Mouse (Mus musculus): Measurements from ENCODE around the gene Csnk1g1.

Csnk1g1 gene

DNA sequence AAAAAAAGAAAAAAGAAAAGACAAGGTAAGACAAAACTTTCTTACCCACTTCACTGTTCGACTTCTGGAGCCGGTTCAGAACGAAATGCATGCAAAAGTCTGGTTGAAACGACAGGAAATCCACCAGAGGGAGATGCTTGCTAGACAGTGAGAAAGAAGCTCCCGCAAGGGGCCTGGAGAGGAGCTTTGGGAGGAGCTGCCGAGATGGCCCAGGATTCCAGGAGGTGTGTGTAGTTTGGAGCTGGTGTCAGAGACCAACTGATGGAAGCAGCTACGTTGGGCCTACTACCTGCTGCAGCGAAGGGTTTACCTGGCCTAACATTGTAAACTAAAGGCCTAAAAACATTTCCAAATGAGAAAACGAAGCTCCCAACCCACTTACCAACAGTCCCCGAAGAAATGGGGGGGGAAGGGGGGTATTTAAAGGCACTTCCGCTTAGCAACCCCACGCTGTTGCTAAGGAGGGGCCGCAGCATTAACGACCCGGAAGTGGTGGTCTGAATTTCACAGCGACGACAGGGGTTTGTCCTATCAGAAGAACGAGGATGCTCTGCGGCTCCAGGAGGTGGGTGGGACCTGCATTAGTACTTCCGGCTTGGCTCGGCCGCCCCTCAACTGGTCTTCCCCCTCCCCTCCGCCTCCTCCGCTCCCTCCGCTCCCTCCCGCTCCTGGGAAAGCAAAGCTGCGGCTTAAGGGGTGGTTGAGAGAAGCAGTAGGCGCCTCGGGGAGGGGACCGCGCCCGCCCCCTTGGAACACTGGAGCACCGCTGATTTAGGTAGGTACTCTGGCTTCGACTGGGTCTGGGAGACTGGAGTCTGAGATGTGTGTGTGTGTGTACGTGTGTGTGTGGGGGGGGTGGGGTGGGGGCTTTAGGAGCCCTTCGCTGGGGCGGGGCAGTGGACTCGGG is at the start of gene Csnk1g1, which contains the start of gene Trip4:
Csnk1g1 (plus strand) TSS at position 531 of the 907 bp plus-strand sequence.
Trip4 (minus strand) TSS at position 401 of the 907 bp plus-strand sequence.
- peak; percentile 100 for DNase-seq (ENCODE audit: low read depth, low spot score)

DNA sequence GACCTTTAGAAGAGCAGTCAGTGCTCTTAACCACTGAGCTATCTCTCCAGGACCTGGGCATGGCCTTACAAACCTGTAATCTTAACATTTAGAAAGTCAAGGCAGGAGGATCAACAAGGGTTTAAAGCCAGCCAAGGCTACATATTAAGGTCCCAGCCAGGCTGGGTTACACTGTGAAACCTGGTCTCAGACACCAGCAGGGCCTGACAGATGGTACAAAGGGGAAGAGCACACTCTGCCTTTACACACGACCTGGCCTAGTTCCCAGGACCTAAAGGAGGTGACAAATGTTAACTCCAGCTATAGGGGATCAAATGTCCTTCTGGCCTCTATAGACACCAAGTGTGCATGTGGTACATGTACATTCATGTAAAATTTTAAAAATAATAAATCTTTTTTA is 49.1 kb upstream of the Csnk1g1 start:
- peak; percentile 76 for DNase-seq (ENCODE audit: low read depth, low spot score)

DNA sequence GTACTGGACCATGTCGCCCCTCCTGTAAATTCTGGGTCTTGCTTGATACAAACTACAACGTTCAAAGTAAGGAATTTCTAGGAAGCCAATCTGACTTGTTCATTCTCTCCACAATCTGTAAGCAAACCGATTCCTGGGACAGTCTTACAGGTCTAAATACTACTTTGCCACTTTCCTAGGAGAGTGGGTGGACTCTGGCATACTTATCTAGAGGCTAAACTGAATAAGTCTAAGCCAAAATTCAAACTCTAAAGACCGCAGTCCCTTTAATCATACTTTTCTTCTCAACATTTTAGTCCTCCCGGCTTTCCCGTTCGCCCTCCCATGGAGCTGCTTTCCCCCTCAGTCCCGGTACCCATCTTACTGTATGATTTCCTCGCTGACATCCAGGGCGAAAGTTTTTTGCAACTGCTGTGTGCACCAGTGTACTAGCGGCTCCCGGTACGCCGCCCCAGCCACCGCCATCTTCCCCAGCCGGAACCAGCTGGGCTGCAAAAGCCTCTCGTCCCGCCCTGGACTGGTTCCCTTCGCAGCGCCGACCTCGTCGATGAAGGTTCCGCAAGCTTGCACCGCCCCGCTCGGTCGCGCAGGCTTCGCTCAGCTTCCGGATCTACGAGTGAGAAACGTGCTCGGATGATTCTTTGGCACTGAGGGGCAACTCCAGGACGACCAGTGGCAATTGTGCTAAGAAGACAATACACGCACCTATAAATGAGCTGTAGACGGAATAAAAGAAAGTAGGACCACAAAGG is 24.0 kb upstream of the Csnk1g1 start:
- DNase-seq (ENCODE audit: low read depth, low spot score): peak; percentile 96

DNA sequence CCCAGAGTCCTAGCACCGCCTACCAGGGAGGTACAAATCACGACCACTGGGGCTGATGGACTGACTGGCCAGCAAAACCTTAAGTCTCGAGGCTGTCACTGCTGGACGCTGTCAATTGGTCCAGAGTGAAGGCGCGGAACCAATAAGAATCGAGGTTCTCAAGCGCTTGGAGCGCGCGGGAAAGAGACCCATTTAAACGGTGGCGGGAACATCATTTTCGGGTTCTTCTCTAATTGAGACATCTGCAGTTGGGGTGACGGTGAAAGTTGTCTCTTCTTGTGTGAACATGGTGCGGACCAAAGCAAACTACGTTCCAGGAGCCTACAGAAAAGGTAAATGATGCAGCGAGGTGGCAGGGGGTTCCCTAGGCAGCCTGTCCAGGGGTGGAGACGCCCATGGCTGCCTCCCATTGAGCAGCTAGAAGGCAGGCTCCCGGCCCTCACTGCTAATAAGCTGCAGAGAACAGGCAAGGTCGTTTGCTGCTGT is 18.5 kb upstream of the Csnk1g1 start, which contains the start of gene Pclaf:
Pclaf (plus strand) TSS at position 95 of the 486 bp plus-strand sequence.
- DNase-seq (ENCODE audit: low read depth, low spot score): peak; percentile 81

DNA sequence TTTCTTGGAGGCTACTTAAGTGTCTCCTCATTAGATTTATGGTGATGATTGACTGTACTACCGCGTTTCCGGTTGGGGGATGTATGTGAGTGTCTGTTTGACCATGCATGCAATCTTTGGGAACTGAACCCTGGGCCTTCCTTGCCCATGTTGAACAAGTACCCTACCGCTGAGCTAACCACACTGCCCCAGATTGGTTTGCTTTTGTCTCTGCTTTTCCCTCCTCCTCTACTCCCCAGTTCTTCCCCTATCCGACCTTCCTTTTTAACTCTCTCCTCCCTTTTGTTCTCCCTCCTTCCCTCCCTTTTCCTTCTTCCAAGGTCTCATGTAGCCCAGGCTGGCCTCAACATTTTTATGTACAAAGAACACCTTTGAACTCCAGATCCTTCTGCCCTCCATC is 17.6 kb upstream of the Csnk1g1 start:
- DNase-seq (ENCODE audit: low read depth, low spot score): no peak

DNA sequence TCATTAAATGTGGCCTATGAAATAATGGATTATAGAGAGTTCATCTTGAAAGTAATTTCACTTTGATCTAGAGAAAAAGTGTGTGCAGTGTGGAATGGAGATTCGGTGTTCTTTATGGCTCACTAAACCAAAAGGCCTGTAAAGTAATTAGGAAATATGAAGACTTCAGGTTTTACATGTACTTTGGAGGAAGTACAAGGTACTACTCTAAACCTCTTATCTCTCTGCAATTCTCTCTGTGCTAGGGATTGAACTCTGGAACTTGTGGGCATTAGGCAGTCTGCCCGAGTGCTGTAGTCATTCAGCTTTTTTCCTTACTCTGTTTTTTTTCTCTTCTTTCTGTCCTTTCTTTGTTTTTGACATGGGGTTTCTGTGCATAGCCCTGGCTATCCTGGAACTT is 11.7 kb upstream of the Csnk1g1 start:
- DNase-seq (ENCODE audit: low read depth, low spot score): no peak

DNA sequence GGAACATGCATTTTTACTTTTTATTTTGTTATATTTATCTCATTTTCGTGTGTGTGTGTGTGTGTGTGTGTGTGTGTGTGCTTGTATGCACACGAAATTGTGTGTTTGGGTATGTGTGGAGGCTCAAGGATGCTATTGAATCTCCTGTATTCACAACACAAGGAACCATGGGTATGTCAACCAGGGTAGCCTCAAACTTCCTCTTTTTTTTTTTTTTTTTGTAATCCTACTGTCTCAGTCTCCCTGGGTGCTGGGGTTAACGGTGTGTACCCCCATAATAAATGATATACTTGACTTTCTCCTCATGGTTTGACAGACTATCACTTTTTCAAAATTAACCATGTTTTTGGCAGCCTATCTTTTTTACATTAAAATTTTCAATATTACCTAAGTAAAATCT is 5.8 kb upstream of the Csnk1g1 start:
- DNase-seq (ENCODE audit: low read depth, low spot score): no peak

DNA sequence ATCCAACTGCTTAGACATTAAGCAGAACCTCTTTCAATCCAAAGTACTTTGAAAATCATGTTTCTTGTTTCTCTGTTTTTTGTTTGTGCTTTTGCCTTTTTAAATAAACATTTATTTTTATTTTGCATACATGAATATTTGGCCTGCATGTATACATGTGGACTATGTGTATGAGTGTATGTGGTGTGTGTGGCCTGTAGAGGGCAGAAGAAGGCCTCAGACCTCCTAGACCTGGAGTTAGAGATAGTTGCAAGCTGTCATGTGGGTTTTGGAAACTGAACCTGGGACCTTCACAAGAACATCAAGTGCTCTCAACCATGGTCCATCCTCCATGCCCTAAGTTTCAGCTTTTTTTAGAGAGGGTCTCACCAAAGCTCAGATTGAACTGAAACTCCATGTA is 5.3 kb upstream of the Csnk1g1 start:
- no peak for DNase-seq (ENCODE audit: low read depth, low spot score)

DNA sequence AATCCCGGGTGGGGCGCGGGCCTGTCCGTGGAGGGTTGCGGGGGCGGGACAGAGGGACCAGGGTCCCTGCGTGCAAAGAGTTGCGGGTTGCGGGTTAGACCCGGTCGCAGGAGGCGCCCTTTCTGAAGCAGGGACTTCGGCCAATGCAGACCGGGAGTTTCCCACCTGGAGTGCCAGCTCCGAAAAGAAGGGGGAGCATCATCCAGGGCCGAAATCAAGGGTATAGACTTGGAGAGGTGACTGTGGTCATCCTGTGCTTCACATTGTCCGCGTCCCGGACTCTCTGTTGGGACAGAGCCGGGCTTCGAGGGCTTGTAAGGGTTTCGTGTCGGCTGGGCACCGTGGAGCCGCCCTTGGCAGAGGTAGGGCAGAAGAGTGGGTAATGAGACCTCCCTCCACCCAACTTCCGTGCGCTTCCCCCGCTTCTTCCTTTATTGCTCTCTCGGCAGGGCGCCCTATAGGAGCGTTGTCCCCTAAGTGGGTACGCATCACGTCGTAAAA is 627 bp downstream of the Csnk1g1 start:
- DNase-seq (ENCODE audit: low read depth, low spot score): peak; percentile 53

DNA sequence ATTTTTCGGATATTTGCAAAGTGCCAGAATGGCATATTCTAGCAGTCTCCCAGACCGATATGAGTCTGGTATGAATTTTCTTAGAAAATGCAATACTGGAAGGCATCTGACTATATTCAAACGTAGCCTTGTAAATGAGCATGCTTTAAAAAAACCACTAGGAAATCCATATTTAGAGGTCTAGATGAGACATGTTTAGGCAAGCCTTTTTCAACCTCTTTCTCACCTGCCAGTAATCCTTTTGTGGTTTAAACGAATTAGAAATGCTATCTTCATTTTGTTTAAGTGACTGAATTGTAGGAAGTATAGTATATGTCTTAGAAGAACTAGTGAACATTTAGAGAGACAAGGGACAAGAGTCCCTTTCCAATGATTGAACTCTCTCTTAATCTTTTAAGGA is 1.1 kb downstream of the Csnk1g1 start:
- no peak for DNase-seq (ENCODE audit: low read depth, low spot score)

DNA sequence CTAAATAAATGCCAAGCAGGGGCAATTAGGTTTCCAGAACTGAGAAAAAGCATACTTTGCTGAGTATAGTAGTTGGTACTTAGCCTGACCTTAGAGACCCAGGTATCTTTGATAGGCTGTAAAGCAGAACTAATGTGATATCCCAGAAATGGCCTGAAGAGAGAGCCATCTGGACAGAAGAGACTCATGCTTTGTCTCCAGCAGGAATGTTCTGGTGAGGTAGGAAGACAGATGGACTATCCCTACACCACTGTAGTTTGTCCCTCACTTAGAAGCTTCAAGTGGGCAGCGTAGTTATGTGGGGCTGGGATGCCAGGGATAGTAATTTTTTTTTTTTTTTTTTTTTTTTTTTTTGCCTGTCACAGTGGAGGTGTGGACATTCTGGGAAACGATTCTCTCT is 5.3 kb downstream of the Csnk1g1 start:
- DNase-seq (ENCODE audit: low read depth, low spot score): peak; percentile 93

DNA sequence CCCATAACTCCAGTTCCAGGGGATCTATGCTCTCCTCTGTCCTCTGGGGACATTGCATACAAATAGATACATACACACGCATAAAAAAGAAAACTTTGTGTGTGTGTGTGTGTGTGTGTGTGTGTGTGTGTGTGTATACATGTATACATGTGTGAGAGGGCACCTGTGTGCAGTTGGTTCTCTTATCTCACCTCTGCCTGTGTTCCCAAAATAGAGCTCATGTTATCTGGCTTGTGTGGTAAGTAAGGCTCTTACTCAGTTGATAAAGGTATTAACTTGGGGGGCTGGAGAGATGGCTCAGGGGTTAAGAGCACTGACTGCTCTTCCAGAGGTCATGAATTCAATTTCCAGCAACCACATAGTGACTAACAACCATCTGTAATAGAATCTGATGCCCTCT is 8.3 kb downstream of the Csnk1g1 start:
- DNase-seq (ENCODE audit: low read depth, low spot score): no peak

DNA sequence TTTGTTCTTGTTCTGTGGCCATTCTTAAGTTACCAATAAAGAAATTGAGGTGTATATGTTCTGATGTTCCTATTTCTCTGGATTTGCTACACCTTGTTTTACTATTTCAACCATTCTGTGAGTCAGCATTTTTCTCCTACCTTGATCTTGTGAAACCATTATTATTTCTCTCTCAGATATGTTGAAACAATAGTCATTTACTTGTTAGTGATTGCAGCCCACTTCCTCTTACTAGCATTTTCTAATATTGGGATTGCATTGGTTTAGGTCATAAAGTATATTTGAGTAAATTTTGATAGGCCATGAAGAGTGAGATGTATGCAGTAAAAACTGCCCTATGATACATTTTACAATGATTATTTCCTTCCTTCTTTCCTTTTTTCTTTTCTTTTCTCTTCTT is 19.7 kb downstream of the Csnk1g1 start:
- DNase-seq (ENCODE audit: low read depth, low spot score): no peak

DNA sequence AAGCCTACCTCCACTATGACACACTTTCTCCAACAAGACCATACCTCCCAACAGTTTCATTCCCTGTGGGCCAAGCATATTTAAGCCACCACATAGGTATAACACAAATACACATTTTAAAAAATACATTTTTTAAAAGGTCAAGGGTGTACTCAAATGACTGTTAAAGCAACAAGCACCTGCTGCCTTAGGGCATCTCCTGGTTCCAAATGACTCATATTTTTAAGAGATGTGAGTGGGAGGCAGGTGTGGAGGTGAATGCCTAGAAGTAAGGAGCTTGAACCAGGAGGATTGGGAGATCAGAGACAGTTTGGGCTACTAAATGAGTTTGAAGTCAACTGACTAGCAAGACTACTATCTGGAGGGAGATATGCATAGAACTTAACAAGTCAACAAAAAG is 21.1 kb downstream of the Csnk1g1 start:
- DNase-seq (ENCODE audit: low read depth, low spot score): no peak

DNA sequence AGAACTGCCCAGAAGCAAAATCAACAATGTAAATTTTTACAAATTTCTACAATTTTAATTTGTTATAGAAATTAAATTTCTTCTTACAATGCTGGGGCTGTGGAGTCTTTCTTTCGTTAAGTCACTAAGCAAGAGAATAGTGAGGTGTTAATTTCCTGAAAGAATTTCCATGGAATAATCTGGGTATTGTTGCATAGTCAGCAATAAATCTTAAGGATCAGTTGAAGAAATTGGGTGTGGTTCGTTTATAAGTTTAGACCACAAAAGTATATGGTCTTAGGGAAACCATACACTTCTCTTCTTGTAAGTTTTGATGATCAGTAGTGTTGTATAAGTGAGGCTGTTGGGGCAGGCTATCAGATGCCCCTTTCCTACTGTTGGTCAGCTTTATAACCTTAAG is 28.8 kb downstream of the Csnk1g1 start:
- DNase-seq (ENCODE audit: low read depth, low spot score): no peak

DNA sequence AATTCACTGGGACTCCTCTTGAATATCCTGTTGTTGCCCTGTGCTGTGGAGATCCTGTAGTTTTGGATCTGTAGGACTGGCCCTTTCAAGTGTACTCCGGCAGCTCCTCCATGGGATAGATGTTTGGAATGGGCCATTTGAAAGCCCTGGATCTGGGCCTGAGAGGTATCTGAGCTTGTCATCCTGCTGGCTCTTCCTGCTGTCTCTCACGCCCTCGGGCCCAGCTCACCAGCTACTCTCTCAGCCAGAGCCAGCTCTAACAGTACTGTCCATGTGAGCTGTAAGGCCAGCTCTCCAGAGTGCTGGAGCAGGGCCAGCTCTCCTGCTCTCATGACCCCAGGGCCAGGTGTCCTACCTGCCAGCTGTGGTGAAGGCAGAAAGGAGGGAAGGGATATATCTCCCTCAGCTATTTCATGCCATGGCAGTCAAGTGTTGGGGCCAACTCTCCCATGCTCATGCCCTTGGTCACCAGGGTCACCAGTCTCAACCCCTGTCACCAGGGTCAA is 42.4 kb downstream of the Csnk1g1 start:
- DNase-seq (ENCODE audit: low read depth, low spot score): no peak

DNA sequence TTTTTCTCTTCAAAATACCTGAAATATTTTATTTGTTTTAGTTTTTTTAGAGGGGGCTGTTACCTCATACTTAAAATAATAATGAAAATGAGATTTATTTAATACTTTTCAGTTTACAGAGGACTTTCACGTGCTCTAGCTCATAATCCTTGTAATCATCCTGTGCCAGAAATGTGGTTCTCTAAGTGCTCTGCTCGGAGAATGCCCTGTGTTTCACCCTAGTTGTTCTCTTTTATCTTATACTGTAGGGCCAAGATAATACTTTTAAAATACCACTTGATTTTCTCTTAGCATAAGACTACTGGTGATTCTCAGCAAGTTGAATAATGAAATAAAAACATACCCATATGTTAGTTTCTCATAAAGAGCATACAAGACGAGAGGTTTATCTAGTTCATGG is 61.3 kb downstream of the Csnk1g1 start:
- DNase-seq (ENCODE audit: low read depth, low spot score): no peak

DNA sequence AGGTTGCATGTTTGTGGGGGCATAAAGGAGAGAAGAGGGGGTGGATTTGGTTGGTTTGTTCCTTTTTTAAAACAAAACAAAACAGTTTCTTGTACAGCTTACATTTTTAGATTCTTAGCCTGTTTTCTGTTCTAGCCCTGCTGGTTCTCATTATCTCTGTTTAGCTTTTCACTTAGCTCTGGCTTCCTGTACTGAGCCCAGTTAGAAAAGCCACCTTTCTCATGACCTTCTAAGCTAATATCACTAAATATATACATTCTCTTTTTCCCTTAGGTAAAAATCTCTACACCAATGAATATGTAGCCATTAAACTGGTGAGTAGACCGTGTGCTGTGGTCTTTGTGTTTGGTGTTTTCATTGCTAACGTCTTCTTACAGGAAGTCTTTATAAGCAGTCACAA is 64.5 kb downstream of the Csnk1g1 start:
- DNase-seq (ENCODE audit: low read depth, low spot score): no peak

DNA sequence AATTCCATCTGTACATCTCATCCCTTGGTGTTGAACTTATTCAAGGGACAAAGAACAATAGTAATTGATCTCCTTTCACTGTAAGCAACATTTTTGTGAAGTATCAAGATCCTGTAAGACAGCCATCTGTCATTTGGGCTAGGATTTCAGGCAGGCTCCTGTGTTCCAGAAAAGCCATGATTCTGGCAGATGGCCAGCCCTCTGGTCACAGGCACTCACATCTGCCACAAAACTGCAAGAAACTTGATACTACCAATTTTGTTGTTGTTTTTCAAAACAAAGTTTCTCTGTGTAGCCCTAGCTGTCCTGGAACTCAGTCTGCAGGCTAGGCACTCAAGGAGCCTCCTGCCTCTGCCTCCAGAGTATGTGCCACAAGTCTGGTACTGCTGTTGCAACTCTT is 67.2 kb downstream of the Csnk1g1 start:
- DNase-seq (ENCODE audit: low read depth, low spot score): peak; percentile 67

DNA sequence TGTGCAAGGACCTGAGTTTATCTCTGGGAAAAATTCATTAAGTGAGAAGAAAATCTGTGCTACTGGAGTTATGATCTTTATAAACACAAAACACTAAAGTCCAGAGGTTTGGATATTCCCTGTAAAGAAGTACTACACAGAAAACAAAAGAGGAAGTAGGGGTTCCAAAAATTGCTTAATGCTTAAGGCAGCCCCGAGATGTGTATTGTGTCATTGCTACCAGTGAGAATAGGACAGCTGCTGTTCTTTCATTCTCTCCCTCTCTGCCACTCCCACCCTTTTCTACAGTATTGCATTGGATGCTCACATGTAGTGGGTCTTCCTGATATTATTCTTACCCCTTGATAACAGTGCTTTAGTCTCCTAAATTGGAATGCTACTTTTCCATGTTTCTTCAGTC is 74.1 kb downstream of the Csnk1g1 start:
- DNase-seq (ENCODE audit: low read depth, low spot score): no peak

DNA sequence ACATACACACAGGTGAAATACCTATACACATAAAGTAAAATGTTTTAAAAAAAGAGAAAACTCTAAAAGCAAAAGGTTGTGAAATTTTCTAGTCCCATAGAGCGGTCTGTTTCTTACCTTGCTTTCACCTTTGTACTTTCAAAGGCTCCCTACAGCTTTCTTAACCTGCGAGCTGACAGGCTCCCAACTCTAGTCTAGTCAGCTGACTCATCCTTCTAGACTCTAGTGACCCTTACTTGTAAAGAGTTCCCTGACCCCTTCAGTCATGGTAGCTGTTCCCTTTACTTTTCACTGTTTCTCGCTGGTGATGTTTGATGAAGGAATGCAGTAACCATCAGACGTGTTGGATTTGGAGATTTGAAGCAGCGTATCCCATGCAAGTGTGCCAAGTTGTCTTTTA is 78.3 kb downstream of the Csnk1g1 start:
- no peak for DNase-seq (ENCODE audit: low read depth, low spot score)

Measured in brain, adult 2 months (tissue).